Mouse (Mus musculus): Measurements from ENCODE around the gene Fmo3. TPM values are rescaled to one million over a fixed set of nuclear protein-coding genes. Genes with fewer than 3 reads are reported as not detected.

The Fmo3 gene
- polyA plus RNA-seq (2015; fragmentation: Nextera tagmentation; extraction: Ambion mirVana), result not detected in 2 replicates

- ATAC-seq (replicated peaks; ENCODE audit: low FRiP score), result no peak
- no peaks in the 10 kb centered on the region for H3K9me3 ChIP-seq (replicated peaks)
- H3K4me3 ChIP-seq (replicated peaks), result no peak within 1 kb of the TSS
- H3K27ac ChIP-seq, result no peak within 1 kb of the TSS
- H3K4me1 ChIP-seq, result no peaks in the 10 kb centered on the region
- no peak within 1 kb of the TSS for H3K9ac ChIP-seq
- no peaks in the 10 kb centered on the region for H3K36me3 ChIP-seq
- 74% methylated on average over 1 of the region's 1 CpGs for WGBS
- no peaks in the 10 kb centered on the region for H3K27me3 ChIP-seq
- no peak within 1 kb of the TSS for H3K4me2 ChIP-seq
Measured at GRCm38 (mm10) chr1:162984428-162984827, at the start of gene Fmo3. Fmo3 (minus strand) TSS chr1:162984528.

- Histone ChIP-seq H3K9me3 (replicated peaks) (no peaks in the 10 kb centered on the region), H3K36me3 (no peaks in the 10 kb centered on the region), H3K4me1 (no peaks in the 10 kb centered on the region), H3K27me3 (no peaks in the 10 kb centered on the region), H3K27ac (no peak overlapping the region), H3K4me2 (no peak overlapping the region), H3K9ac (no peak overlapping the region), H3K4me3 (replicated peaks) (no peak overlapping the region)
- no peak for ATAC-seq (replicated peaks; ENCODE audit: low FRiP score)
Measured at GRCm38 (mm10) chr1:163023075-163023474, 38.7 kb upstream of the Fmo3 start.

DNA sequence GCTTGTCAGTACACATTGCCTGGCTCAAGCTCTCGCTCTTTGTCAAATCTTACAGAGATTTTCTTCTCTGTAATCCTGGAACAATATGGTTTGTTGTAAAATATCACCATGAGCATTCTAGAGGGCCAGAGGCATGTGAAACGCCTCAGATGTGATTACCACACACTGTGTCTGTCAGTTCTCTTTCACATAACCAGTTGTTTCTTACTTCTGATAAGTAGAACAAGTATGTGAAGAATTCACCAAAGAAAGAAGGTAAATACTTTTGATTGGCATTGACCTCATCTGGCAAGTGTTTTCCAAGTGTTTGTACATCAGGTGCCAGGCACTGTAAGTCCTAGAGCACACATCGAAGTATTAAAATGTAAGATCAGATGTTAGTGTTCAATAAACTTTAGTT lies 24.9 kb upstream of the Fmo3 start:
- no peaks in the 10 kb centered on the region for H3K4me1 ChIP-seq
- no peak for ATAC-seq (replicated peaks; ENCODE audit: low FRiP score)
- H3K27me3 ChIP-seq, result no peaks in the 10 kb centered on the region
- H3K36me3 ChIP-seq, result no peaks in the 10 kb centered on the region
- no peak overlapping the region for H3K4me3 ChIP-seq (replicated peaks)
- no peak overlapping the region for H3K9ac ChIP-seq
- H3K4me2 ChIP-seq, result no peak overlapping the region
- 72% methylated on average over 3 of the region's 3 CpGs for WGBS
- no peak overlapping the region for H3K27ac ChIP-seq
- no peaks in the 10 kb centered on the region for H3K9me3 ChIP-seq (replicated peaks)

- no peak for ATAC-seq (replicated peaks; ENCODE audit: low FRiP score)
- Histone ChIP-seq H3K27me3 (no peaks in the 10 kb centered on the region), H3K27ac (no peak overlapping the region), H3K4me2 (no peak overlapping the region), H3K9me3 (replicated peaks) (no peaks in the 10 kb centered on the region), H3K4me1 (no peaks in the 10 kb centered on the region), H3K4me3 (replicated peaks) (no peak overlapping the region), H3K36me3 (no peaks in the 10 kb centered on the region), H3K9ac (no peak overlapping the region)
- WGBS, result 79% methylated on average over 2 of the region's 2 CpGs
Measured at GRCm38 (mm10) chr1:163003496-163003895, 19.2 kb upstream of the Fmo3 start.

- 62% methylated on average over 4 of the region's 4 CpGs for WGBS
- Histone ChIP-seq H3K36me3 (no peaks in the 10 kb centered on the region), H3K27ac (no peak overlapping the region), H3K4me3 (replicated peaks) (no peak overlapping the region), H3K27me3 (no peaks in the 10 kb centered on the region), H3K4me1 (no peaks in the 10 kb centered on the region), H3K4me2 (no peak overlapping the region), H3K9me3 (replicated peaks) (no peaks in the 10 kb centered on the region), H3K9ac (no peak overlapping the region)
- no peak for ATAC-seq (replicated peaks; ENCODE audit: low FRiP score)
Measured at GRCm38 (mm10) chr1:163001271-163001829, 17.0 kb upstream of the Fmo3 start.

DNA sequence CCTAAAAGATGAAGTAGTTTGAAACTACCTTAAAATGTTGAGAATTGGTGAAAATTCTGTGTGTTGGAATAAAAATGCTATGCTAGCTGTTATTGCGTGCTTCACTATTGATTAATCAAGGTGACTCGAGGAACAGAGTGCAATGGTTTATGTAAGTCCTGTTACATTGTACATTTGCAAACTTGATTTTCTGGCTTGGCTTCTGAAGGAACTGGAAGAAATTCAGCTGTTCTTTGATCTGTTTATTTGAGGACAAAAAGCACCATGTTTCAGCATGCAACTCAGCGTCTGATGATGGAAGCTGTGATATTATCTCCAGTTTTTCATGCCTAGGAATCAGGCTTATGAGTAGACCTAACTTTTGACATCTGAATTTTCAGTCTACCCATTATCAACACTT lies 3.2 kb upstream of the Fmo3 start:
- no peaks in the 10 kb centered on the region for H3K36me3 ChIP-seq
- ATAC-seq (replicated peaks; ENCODE audit: low FRiP score), result no peak
- no peaks in the 10 kb centered on the region for H3K4me1 ChIP-seq
- WGBS, result 67% methylated on average over 3 of the region's 3 CpGs
- no peak overlapping the region for H3K9ac ChIP-seq
- H3K4me3 ChIP-seq (replicated peaks), result no peak overlapping the region
- H3K27ac ChIP-seq, result no peak overlapping the region
- H3K4me2 ChIP-seq, result no peak overlapping the region
- H3K9me3 ChIP-seq (replicated peaks), result no peaks in the 10 kb centered on the region
- no peaks in the 10 kb centered on the region for H3K27me3 ChIP-seq

DNA sequence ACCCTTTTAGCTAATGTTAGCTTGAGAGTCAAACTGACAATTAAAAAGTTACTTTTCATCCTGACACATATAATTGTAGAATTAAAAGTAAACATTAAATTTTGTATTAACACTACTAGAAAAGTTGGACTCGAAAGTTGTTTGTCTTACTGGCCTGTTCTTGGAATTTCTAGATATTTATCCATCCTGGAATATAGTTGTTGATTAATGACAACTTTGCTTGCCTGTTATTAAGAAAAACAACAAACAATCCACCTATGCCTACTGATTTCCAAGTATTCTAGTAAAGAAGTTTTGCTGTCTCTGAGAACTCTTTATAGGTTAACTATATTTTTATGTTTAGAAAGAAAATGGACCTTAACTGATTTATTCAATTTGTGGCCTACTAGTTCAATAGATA lies 2.4 kb upstream of the Fmo3 start:
- H3K4me1 ChIP-seq, result no peaks in the 10 kb centered on the region
- no peak overlapping the region for H3K27ac ChIP-seq
- H3K4me3 ChIP-seq (replicated peaks), result no peak overlapping the region
- no peak for ATAC-seq (replicated peaks; ENCODE audit: low FRiP score)
- 66% methylated on average over 1 of the region's 1 CpGs for WGBS
- no peak overlapping the region for H3K4me2 ChIP-seq
- H3K36me3 ChIP-seq, result no peaks in the 10 kb centered on the region
- no peak overlapping the region for H3K9ac ChIP-seq
- no peaks in the 10 kb centered on the region for H3K27me3 ChIP-seq
- H3K9me3 ChIP-seq (replicated peaks), result no peaks in the 10 kb centered on the region

DNA sequence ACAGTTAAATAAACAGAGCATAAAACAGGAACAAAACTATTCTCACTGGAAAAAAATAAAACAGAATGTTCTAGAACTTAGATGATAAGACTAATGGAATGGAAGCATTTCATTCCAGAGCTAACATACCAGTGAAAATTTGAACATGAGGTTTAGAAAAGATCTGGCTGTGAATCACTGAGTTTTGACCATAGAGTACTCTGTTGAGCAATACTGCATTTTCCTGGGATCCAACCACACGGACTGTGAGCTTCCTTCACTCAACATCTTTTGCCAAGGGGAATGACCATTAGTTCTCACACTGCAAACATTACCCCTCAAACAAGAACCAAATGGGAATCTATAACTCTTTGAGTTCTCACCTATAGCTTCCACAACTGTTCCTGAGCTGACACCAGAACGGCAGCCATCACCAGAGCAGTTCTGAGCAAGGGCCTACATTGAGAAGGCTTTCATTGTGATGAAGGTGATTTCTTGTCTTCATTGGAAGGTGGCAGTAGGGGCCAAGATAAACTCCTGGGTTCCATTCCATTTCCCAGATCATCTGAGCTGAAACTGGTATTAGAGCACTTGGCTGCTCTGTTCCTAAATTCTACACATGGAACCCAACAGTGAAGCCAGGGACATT lies 1.9 kb upstream of the Fmo3 start:
- no peak overlapping the region for H3K27ac ChIP-seq
- no peaks in the 10 kb centered on the region for H3K4me1 ChIP-seq
- no peaks in the 10 kb centered on the region for H3K9me3 ChIP-seq (replicated peaks)
- no peak for ATAC-seq (replicated peaks; ENCODE audit: low FRiP score)
- H3K4me2 ChIP-seq, result no peak overlapping the region
- H3K4me3 ChIP-seq (replicated peaks), result no peak overlapping the region
- 89% methylated on average over 2 of the region's 2 CpGs for WGBS
- no peak overlapping the region for H3K9ac ChIP-seq
- H3K36me3 ChIP-seq, result no peaks in the 10 kb centered on the region
- H3K27me3 ChIP-seq, result no peaks in the 10 kb centered on the region

GRCm38 (mm10) chr1:162963556-162963955 lies 20.8 kb downstream of the Fmo3 start:
- WGBS, result 73% methylated on average over 2 of the region's 2 CpGs
- no peaks in the 10 kb centered on the region for H3K36me3 ChIP-seq
- no peak for ATAC-seq (replicated peaks; ENCODE audit: low FRiP score)
- no peaks in the 10 kb centered on the region for H3K9me3 ChIP-seq (replicated peaks)
- H3K4me3 ChIP-seq (replicated peaks), result no peak overlapping the region
- H3K9ac ChIP-seq, result no peak overlapping the region
- no peak overlapping the region for H3K4me2 ChIP-seq
- H3K4me1 ChIP-seq, result no peaks in the 10 kb centered on the region
- no peaks in the 10 kb centered on the region for H3K27me3 ChIP-seq
- no peak overlapping the region for H3K27ac ChIP-seq

DNA sequence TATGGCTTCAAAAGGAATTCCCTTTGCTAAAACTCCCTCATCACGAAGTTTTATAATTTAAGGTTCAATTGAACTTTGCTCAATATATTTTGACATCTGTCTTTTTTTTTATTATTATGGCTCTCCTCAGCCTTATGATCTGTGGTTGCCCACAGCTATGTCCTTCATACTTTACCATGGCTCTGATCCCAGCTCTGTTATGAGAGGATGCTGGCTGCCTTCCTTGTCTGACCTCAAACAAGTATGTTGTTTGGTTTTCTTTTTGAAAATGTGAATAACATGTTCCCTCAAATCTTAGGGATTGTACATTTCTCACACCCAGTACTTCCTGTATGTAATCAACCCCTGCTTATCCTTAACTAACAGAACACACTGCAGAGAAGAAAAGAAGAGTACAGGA lies 26.9 kb downstream of the Fmo3 start:
- Histone ChIP-seq H3K4me2 (no peak overlapping the region), H3K27me3 (no peaks in the 10 kb centered on the region), H3K4me3 (replicated peaks) (no peak overlapping the region), H3K36me3 (no peaks in the 10 kb centered on the region), H3K27ac (no peak overlapping the region), H3K9ac (no peak overlapping the region), H3K4me1 (no peaks in the 10 kb centered on the region), H3K9me3 (replicated peaks) (no peaks in the 10 kb centered on the region)
- ATAC-seq (replicated peaks; ENCODE audit: low FRiP score), result no peak
- 71% methylated on average over 1 of the region's 1 CpGs for WGBS

DNA sequence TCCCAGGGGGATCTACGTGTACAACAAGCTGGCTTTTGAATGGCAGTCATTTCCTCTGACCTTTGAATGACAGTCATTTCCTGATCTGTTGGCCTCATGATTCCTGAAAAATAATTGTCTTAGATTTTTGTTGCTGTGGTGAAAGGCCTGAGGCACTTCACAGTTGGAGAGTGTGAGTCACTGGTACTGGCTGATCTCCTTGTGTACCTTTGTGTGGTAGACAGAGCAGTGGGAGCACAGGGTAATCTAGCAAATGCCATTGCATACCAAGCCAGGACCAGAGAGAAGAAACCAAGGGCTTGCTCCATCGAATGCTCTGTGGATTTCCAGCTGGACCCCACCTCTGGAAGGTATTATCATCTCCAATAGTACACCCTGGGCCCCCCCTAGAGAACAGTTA lies 31.2 kb downstream of the Fmo3 start:
- Histone ChIP-seq H3K27ac (no peak overlapping the region), H3K36me3 (no peaks in the 10 kb centered on the region), H3K9me3 (replicated peaks) (no peaks in the 10 kb centered on the region), H3K4me3 (replicated peaks) (no peak overlapping the region), H3K4me1 (no peaks in the 10 kb centered on the region), H3K9ac (no peak overlapping the region), H3K27me3 (no peaks in the 10 kb centered on the region), H3K4me2 (no peak overlapping the region)
- ATAC-seq (replicated peaks; ENCODE audit: low FRiP score), result no peak
- WGBS, result 55% methylated on average over 2 of the region's 2 CpGs

DNA sequence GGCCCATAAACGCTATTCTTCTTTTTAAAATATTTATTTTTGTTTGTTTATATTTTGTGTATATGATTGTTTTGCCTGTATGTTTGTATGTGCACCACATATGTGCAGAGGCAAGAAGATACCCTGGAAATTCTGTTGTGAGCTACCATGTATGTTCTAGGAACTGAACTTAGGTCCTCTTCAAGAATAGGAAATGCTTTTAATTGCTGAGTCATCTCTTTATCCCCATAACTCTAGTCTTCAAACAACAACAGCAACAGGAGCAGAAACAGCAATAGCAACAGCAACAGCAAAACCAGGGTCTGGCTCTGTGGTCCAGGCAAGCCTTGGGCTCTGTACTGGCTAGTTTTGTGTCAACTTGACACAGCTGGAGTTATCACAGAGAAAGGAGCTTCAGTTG lies 34.6 kb downstream of the Fmo3 start:
- no peaks in the 10 kb centered on the region for H3K9me3 ChIP-seq (replicated peaks)
- no peak overlapping the region for H3K4me2 ChIP-seq
- no peaks in the 10 kb centered on the region for H3K27me3 ChIP-seq
- H3K4me1 ChIP-seq, result no peaks in the 10 kb centered on the region
- H3K27ac ChIP-seq, result no peak overlapping the region
- H3K36me3 ChIP-seq, result no peaks in the 10 kb centered on the region
- 95% methylated on average over 1 of the region's 1 CpGs for WGBS
- ATAC-seq (replicated peaks; ENCODE audit: low FRiP score), result no peak
- no peak overlapping the region for H3K9ac ChIP-seq
- H3K4me3 ChIP-seq (replicated peaks), result no peak overlapping the region

DNA sequence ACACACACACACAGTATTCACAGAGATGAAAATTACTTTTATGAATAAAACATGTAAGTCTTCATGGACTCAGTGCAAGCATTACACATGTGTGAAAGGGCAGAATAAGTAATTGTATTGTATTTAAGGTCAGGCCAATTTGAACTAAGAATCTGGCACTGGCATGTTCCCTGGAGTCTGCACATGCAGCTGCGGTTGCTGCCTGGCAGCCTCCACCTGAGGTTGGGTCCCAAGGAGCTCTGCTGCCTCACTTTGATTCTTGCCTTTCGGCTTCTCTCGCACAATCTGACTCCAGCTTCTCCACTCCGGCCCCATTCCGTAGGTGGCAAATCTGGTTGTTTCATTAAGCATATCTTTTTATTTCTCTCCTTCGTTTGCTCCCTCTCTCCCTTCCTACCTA lies 36.4 kb downstream of the Fmo3 start:
- no peak for ATAC-seq (replicated peaks; ENCODE audit: low FRiP score)
- Histone ChIP-seq H3K9ac (no peak overlapping the region), H3K27me3 (no peaks in the 10 kb centered on the region), H3K4me2 (no peak overlapping the region), H3K27ac (no peak overlapping the region), H3K4me1 (no peaks in the 10 kb centered on the region), H3K36me3 (no peaks in the 10 kb centered on the region), H3K9me3 (replicated peaks) (no peaks in the 10 kb centered on the region), H3K4me3 (replicated peaks) (no peak overlapping the region)
- WGBS, result 92% methylated on average over 6 of the region's 6 CpGs
